Mouse (Mus musculus): ENCODE measurements around the gene Asb17. TPM values are rescaled to one million over a fixed set of nuclear protein-coding genes. Genes with fewer than 3 reads are reported as not detected.

Gene Asb17
- total and polyA plus RNA-seq, 2 experiments: not detected

DNA sequence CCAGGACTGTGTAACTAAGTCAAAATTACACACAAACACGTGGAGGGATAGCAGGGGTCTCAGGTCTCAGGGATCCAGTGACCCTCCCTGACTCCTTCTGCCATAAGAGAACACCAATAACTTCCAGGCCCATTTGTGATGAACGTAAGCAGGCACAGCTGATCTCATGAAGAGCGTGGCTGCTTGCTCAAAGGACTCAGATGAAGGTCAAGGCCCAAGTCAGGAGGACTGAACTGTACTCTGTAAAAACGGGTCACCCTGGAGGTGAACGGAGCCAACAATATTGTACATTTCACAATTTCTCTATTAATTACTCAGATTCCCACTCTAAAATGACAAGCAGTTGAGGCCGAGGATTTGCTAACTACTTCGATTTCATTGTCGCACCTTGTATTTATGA is 30.0 kb upstream of the Asb17 start:
- no peak for DNase-seq (ENCODE audit: extremely low read depth, low read depth, low spot score)
- H3K9ac ChIP-seq (ENCODE audit: low read depth, low read length): no peak overlapping the region
- no peaks in the 10 kb centered on the region for H3K79me2 ChIP-seq (ENCODE audit: control insufficient read depth, insufficient read depth, low read length)
- no peak for TF ChIP-seq CTCF (IDR thresholded peaks at IDR 0.05; ENCODE audit: low read depth, low read length)
- TF ChIP-seq POLR2A (IDR thresholded peaks at IDR 0.05; ENCODE audit: extremely low read depth, insufficient read depth, low read length): no peak
- H3K27ac ChIP-seq (replicated peaks; ENCODE audit: insufficient read depth, low read depth, low read length): no peak overlapping the region
- 83% methylated on average over 8 of the region's 8 CpGs for WGBS
- no peak overlapping the region for H3K4me3 ChIP-seq (ENCODE audit: insufficient read depth, low read depth, low read length)
- no peaks in the 10 kb centered on the region for H3K36me3 ChIP-seq (ENCODE audit: control insufficient read depth, insufficient read depth, low read length)
- no peaks in the 10 kb centered on the region for H3K27me3 ChIP-seq (ENCODE audit: control insufficient read depth, insufficient read depth, low read length)
- H3K4me1 ChIP-seq (ENCODE audit: control insufficient read depth, insufficient read depth, low read length): no peaks in the 10 kb centered on the region

DNA sequence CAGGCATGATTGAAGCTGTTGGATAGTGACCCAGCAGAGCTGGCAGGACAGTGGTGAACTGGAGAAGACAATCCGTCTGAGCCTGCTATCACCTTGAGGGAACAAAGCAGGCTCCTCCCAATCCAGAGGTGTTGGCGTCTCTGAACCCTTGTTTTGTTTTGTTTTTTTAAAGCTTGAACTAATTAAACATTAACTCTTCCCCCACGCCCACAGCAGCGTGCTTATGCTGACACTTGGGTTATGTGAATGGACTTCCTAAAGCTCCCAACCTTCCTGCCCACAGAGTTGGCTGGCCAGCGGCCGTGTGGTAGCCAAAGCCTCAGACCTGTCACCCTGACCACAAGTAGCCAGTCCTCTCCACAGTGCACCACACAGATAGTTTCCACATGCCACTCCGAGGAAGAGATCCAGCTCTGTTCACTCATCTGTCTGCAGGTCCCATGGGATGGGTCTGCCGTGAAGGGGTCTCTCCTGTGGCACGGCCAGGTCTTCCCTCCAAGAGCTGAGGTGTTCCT is 26.6 kb upstream of the Asb17 start:
- WGBS: 67% methylated on average over 9 of the region's 9 CpGs
- no peak overlapping the region for H3K4me3 ChIP-seq (ENCODE audit: insufficient read depth, low read depth, low read length)
- H3K36me3 ChIP-seq (ENCODE audit: control insufficient read depth, insufficient read depth, low read length): no peaks in the 10 kb centered on the region
- H3K9ac ChIP-seq (ENCODE audit: low read depth, low read length): no peak overlapping the region
- DNase-seq (ENCODE audit: extremely low read depth, low read depth, low spot score): no peak
- TF ChIP-seq POLR2A (IDR thresholded peaks at IDR 0.05; ENCODE audit: extremely low read depth, insufficient read depth, low read length) (no peak), CTCF (IDR thresholded peaks at IDR 0.05; ENCODE audit: low read depth, low read length) (no peak)
- H3K79me2 ChIP-seq (ENCODE audit: control insufficient read depth, insufficient read depth, low read length): no peaks in the 10 kb centered on the region
- H3K4me1 ChIP-seq (ENCODE audit: control insufficient read depth, insufficient read depth, low read length): no peaks in the 10 kb centered on the region
- no peaks in the 10 kb centered on the region for H3K27me3 ChIP-seq (ENCODE audit: control insufficient read depth, insufficient read depth, low read length)
- no peak overlapping the region for H3K27ac ChIP-seq (replicated peaks; ENCODE audit: insufficient read depth, low read depth, low read length)

- DNase-seq (ENCODE audit: extremely low read depth, low read depth, low spot score): no peak
- Histone ChIP-seq H3K79me2 (ENCODE audit: control insufficient read depth, insufficient read depth, low read length) (no peaks in the 10 kb centered on the region), H3K36me3 (ENCODE audit: control insufficient read depth, insufficient read depth, low read length) (no peaks in the 10 kb centered on the region), H3K4me1 (ENCODE audit: control insufficient read depth, insufficient read depth, low read length) (no peaks in the 10 kb centered on the region), H3K27me3 (ENCODE audit: control insufficient read depth, insufficient read depth, low read length) (no peaks in the 10 kb centered on the region), H3K27ac (replicated peaks; ENCODE audit: insufficient read depth, low read depth, low read length) (no peak overlapping the region), H3K4me3 (ENCODE audit: insufficient read depth, low read depth, low read length) (no peak overlapping the region), H3K9ac (ENCODE audit: low read depth, low read length) (no peak overlapping the region)
- 96% methylated on average over 3 of the region's 3 CpGs for WGBS
- TF ChIP-seq POLR2A (IDR thresholded peaks at IDR 0.05; ENCODE audit: extremely low read depth, insufficient read depth, low read length) (no peak), CTCF (IDR thresholded peaks at IDR 0.05; ENCODE audit: low read depth, low read length) (no peak)
These were observed 25.3 kb upstream of the Asb17 start for GRCm38 (mm10) chr3:153818723-153819122.

DNA sequence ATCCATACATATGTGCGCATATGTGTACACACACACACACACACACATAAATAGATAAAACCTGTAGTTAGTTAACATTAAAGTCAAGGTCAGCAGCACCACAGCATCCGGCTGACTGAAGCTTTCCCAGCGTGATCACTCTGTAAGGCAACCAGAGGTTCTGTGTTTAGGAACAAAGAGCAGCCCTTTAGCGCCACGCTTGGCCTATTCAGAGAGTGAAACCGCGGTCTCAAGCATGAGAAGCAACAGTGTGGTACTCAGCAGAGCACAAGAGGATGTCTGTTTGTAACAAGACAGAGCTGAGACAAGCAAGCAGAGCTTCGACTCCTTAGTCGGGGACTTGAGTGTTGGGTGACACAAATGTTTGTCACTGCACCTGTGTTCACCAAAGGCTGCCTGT is 24.6 kb upstream of the Asb17 start:
- Histone ChIP-seq H3K4me1 (ENCODE audit: control insufficient read depth, insufficient read depth, low read length) (no peaks in the 10 kb centered on the region), H3K4me3 (ENCODE audit: insufficient read depth, low read depth, low read length) (no peak overlapping the region), H3K36me3 (ENCODE audit: control insufficient read depth, insufficient read depth, low read length) (no peaks in the 10 kb centered on the region), H3K27me3 (ENCODE audit: control insufficient read depth, insufficient read depth, low read length) (no peaks in the 10 kb centered on the region), H3K9ac (ENCODE audit: low read depth, low read length) (no peak overlapping the region), H3K79me2 (ENCODE audit: control insufficient read depth, insufficient read depth, low read length) (no peaks in the 10 kb centered on the region), H3K27ac (replicated peaks; ENCODE audit: insufficient read depth, low read depth, low read length) (no peak overlapping the region)
- no peak for DNase-seq (ENCODE audit: extremely low read depth, low read depth, low spot score)
- 90% methylated on average over 9 of the region's 9 CpGs for WGBS
- TF ChIP-seq CTCF (IDR thresholded peaks at IDR 0.05; ENCODE audit: low read depth, low read length): no peak
- no peak for TF ChIP-seq POLR2A (IDR thresholded peaks at IDR 0.05; ENCODE audit: extremely low read depth, insufficient read depth, low read length)

DNA sequence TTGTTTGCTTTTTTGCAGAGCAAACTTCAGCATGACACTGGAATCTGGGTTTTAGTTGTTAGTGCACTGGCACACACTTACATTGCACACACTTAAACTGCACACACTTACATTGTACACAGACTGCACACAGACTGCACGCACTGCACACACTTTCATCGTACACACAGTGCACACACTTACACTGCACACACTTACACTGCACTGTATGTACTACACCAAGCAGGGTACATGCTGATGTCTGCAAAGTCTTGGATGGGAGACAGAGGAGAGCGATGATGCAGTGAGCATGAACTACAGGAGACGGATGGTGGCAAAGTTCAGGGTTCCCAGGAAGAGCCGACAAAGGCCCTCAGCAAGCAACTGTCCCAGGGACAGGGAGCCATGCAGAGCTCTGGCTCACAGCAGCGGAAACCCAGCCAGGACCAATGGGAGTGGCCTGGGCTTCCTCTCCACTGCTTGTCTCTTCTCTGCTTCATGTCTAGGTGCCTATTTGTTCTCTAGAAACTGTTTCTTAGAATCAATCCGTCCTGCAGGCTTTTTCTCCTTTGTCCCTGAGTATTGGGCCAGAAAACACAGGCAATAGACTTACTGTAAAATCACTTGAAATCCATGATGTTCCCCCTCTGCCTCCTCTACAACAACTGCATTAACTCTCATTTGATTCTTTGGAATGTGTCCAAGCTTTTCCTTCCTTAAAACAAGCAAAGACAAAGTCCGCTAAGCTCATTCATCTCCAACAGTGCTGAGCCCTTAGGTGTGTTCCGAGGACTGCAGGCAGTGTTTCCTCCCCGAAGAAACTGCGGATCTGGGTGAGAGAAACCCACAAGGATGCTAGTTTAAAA is 20.1 kb upstream of the Asb17 start:
- TF ChIP-seq CTCF (IDR thresholded peaks at IDR 0.05; ENCODE audit: low read depth, low read length) (no peak), POLR2A (IDR thresholded peaks at IDR 0.05; ENCODE audit: extremely low read depth, insufficient read depth, low read length) (no peak)
- Histone ChIP-seq H3K4me1 (ENCODE audit: control insufficient read depth, insufficient read depth, low read length) (no peaks in the 10 kb centered on the region), H3K4me3 (ENCODE audit: insufficient read depth, low read depth, low read length) (no peak overlapping the region), H3K27ac (replicated peaks; ENCODE audit: insufficient read depth, low read depth, low read length) (no peak overlapping the region), H3K27me3 (ENCODE audit: control insufficient read depth, insufficient read depth, low read length) (no peaks in the 10 kb centered on the region), H3K79me2 (ENCODE audit: control insufficient read depth, insufficient read depth, low read length) (no peaks in the 10 kb centered on the region), H3K9ac (ENCODE audit: low read depth, low read length) (no peak overlapping the region), H3K36me3 (ENCODE audit: control insufficient read depth, insufficient read depth, low read length) (no peaks in the 10 kb centered on the region)
- no peak for DNase-seq (ENCODE audit: extremely low read depth, low read depth, low spot score)
- 71% methylated on average over 11 of the region's 11 CpGs for WGBS

DNA sequence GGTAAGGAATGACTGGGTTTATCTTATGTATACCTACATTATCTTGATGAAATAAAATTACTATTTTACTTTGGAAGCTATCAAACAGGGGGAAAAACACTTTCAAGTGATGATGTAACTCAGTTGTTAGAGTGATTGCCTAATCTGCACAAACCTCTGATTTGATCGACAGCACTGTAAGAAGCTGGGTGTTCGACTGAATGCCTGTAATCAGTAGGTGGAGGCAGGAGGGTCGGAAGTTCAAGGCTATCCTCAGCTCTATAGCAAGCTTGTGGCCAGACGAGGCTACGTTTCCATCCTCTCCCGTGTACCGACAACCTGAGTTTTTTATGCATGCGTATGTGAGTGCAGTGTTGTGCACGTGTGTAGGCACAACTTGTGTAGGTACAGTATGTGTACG is 18.8 kb upstream of the Asb17 start:
- H3K4me1 ChIP-seq (ENCODE audit: control insufficient read depth, insufficient read depth, low read length): no peaks in the 10 kb centered on the region

More for the DNA sequence above, 18.8 kb upstream of the Asb17 start:
- H3K27ac ChIP-seq (replicated peaks; ENCODE audit: insufficient read depth, low read depth, low read length): no peak overlapping the region
- no peak for TF ChIP-seq POLR2A (IDR thresholded peaks at IDR 0.05; ENCODE audit: extremely low read depth, insufficient read depth, low read length)
- H3K4me3 ChIP-seq (ENCODE audit: insufficient read depth, low read depth, low read length): no peak overlapping the region
- no peak for DNase-seq (ENCODE audit: extremely low read depth, low read depth, low spot score)
- H3K27me3 ChIP-seq (ENCODE audit: control insufficient read depth, insufficient read depth, low read length): no peaks in the 10 kb centered on the region
- WGBS: 57% methylated on average over 10 of the region's 10 CpGs
- no peaks in the 10 kb centered on the region for H3K36me3 ChIP-seq (ENCODE audit: control insufficient read depth, insufficient read depth, low read length)
- no peak overlapping the region for H3K9ac ChIP-seq (ENCODE audit: low read depth, low read length)
- no peaks in the 10 kb centered on the region for H3K79me2 ChIP-seq (ENCODE audit: control insufficient read depth, insufficient read depth, low read length)

Data from liver, adult 2 months (tissue).